Mouse (Mus musculus): Measurements from ENCODE around the gene Acyp2. TPM values are rescaled to one million over a fixed set of nuclear protein-coding genes. Genes with fewer than 3 reads are reported as not detected.

Gene Acyp2
- polyA plus RNA-seq, 1 experiment = 35.6 TPM

- H3K27ac ChIP-seq (ENCODE audit: insufficient read depth, low read length) = no peak overlapping the region
- TF ChIP-seq CTCF (IDR thresholded peaks at IDR 0.05; ENCODE audit: extremely low read depth, insufficient read depth, low read length) (no peak), POLR2A (IDR thresholded peaks at IDR 0.05; ENCODE audit: extremely low read depth, insufficient read depth, low read length) (no peak)
- no peaks in the 10 kb centered on the region for H3K4me1 ChIP-seq (ENCODE audit: control insufficient read depth, insufficient read depth, low read length)
- no peak overlapping the region for H3K4me3 ChIP-seq (ENCODE audit: insufficient read depth, low read length)
These were observed 41.5 kb downstream of the Acyp2 start for GRCm38 (mm10) chr11:30607587-30608518.

DNA sequence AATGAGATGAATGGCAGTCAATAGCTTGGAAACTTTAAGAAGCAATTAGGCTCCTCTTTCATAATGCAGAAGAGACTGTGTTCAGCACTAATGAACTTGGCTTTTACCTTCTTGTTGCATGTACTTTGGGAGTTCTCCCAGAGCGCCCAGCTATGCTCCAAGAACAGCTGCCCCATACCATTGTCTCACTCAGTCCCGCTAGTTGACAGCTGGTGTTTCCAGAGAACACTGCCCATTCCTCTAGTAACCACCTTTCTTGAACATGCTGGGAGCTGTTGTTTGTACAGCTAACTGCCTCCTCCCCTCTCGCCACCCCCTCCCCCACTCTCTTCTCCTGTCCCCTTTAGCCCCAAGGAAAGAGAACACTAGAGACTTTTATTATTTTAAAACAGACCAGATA is 52.1 kb downstream of the Acyp2 start:
- H3K4me1 ChIP-seq (ENCODE audit: control insufficient read depth, insufficient read depth, low read length) = peaks cover 1% of the 10 kb centered on the region; the same call in 1 of the 2 replicates
- TF ChIP-seq CTCF (IDR thresholded peaks at IDR 0.05; ENCODE audit: extremely low read depth, insufficient read depth, low read length) (no peak), POLR2A (IDR thresholded peaks at IDR 0.05; ENCODE audit: extremely low read depth, insufficient read depth, low read length) (no peak)
- H3K4me3 ChIP-seq (ENCODE audit: insufficient read depth, low read length) = no peak overlapping the region
- no peak overlapping the region for H3K27ac ChIP-seq (ENCODE audit: insufficient read depth, low read length)

- H3K4me3 ChIP-seq (ENCODE audit: insufficient read depth, low read length) = no peak overlapping the region
- H3K4me1 ChIP-seq (ENCODE audit: control insufficient read depth, insufficient read depth, low read length) = no peaks in the 10 kb centered on the region; the same call in 1 of the 2 replicates
- TF ChIP-seq CTCF (IDR thresholded peaks at IDR 0.05; ENCODE audit: extremely low read depth, insufficient read depth, low read length) = no peak
- no peak for TF ChIP-seq POLR2A (IDR thresholded peaks at IDR 0.05; ENCODE audit: extremely low read depth, insufficient read depth, low read length)
- H3K27ac ChIP-seq (ENCODE audit: insufficient read depth, low read length) = no peak overlapping the region
These were observed 69.4 kb downstream of the Acyp2 start for GRCm38 (mm10) chr11:30580008-30580407.

DNA sequence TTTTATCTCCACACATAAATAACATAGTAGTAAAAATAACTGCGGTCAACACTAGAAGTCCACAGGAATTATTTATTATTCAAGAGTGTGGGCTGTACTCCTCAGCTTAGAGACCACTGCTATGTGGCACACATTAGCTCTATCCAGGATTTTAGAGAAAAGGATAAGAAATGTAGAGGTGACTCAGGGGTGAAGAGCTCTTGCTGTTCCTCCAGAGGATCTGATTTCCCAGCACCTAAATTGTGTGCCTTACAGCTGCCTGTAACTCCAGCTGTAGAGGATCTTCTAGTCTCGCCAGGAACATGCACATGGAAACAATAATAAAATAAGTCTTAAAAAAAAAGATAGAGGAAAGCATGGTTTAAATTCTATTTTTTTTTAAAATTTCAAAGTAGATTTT is 70.5 kb downstream of the Acyp2 start:
- Histone ChIP-seq H3K4me3 (ENCODE audit: insufficient read depth, low read length) (no peak overlapping the region), H3K27ac (ENCODE audit: insufficient read depth, low read length) (no peak overlapping the region), H3K4me1 (ENCODE audit: control insufficient read depth, insufficient read depth, low read length) (no peaks in the 10 kb centered on the region; the same call in 1 of the 2 replicates)
- TF ChIP-seq POLR2A (IDR thresholded peaks at IDR 0.05; ENCODE audit: extremely low read depth, insufficient read depth, low read length) (no peak), CTCF (IDR thresholded peaks at IDR 0.05; ENCODE audit: extremely low read depth, insufficient read depth, low read length) (no peak)

GRCm38 (mm10) chr11:30572790-30573395 is 76.5 kb downstream of the Acyp2 start:
- no peak overlapping the region for H3K27ac ChIP-seq (ENCODE audit: insufficient read depth, low read length)
- no peaks in the 10 kb centered on the region for H3K4me1 ChIP-seq (ENCODE audit: control insufficient read depth, insufficient read depth, low read length)
- H3K4me3 ChIP-seq (ENCODE audit: insufficient read depth, low read length) = no peak overlapping the region
- no peak for TF ChIP-seq POLR2A (IDR thresholded peaks at IDR 0.05; ENCODE audit: extremely low read depth, insufficient read depth, low read length)
- TF ChIP-seq CTCF (IDR thresholded peaks at IDR 0.05; ENCODE audit: extremely low read depth, insufficient read depth, low read length) = no peak

DNA sequence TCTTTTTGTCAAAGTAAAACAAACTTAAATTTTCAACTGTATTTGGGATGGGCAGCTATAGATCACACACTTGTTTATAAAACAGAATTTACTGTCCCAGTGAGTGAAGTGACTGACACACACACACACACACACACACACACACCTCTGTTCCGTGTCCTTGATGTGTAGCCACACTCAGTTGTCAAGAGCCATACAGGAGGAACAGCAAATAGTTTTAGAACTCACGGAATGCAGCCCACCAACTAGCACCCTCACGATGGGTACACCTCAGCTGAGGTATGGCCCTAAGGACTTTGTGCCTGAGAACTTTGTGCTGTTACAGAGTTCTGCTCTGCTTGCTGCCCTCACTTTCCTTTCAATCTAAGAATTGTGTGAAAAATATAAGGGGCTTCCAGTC is 78.8 kb downstream of the Acyp2 start:
- Histone ChIP-seq H3K27ac (ENCODE audit: insufficient read depth, low read length) (no peak overlapping the region), H3K4me3 (ENCODE audit: insufficient read depth, low read length) (no peak overlapping the region), H3K4me1 (ENCODE audit: control insufficient read depth, insufficient read depth, low read length) (no peaks in the 10 kb centered on the region)
- no peak for TF ChIP-seq POLR2A (IDR thresholded peaks at IDR 0.05; ENCODE audit: extremely low read depth, insufficient read depth, low read length)
- TF ChIP-seq CTCF (IDR thresholded peaks at IDR 0.05; ENCODE audit: extremely low read depth, insufficient read depth, low read length) = no peak

DNA sequence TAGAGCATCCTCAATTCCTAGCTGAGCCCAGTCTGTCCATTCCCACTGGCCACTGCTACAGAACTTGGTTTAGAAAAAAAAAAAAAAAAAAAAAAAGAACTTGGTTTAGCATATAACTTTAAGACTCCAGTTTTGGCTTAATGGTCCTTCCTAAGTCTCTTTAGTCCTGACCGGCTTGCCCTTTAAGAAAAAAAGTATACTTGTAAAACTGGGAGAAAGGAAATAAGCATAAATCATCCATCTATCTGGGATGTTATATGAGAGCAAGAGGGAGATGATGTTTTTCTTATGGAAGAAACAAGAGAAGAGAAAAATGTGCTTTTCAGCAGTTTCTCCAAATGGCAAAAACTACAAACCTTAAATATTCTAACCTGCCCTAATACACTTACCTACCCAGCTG is 89.2 kb downstream of the Acyp2 start:
- Histone ChIP-seq H3K4me3 (ENCODE audit: insufficient read depth, low read length) (no peak overlapping the region), H3K27ac (ENCODE audit: insufficient read depth, low read length) (no peak overlapping the region), H3K4me1 (ENCODE audit: control insufficient read depth, insufficient read depth, low read length) (no peaks in the 10 kb centered on the region)
- TF ChIP-seq CTCF (IDR thresholded peaks at IDR 0.05; ENCODE audit: extremely low read depth, insufficient read depth, low read length) (no peak), POLR2A (IDR thresholded peaks at IDR 0.05; ENCODE audit: extremely low read depth, insufficient read depth, low read length) (no peak)

GRCm38 (mm10) chr11:30553408-30553807 is 96.0 kb downstream of the Acyp2 start:
- no peak overlapping the region for H3K4me3 ChIP-seq (ENCODE audit: insufficient read depth, low read length)
- no peak overlapping the region for H3K27ac ChIP-seq (ENCODE audit: insufficient read depth, low read length)
- TF ChIP-seq POLR2A (IDR thresholded peaks at IDR 0.05; ENCODE audit: extremely low read depth, insufficient read depth, low read length) (no peak), CTCF (IDR thresholded peaks at IDR 0.05; ENCODE audit: extremely low read depth, insufficient read depth, low read length) (no peak)
- no peaks in the 10 kb centered on the region for H3K4me1 ChIP-seq (ENCODE audit: control insufficient read depth, insufficient read depth, low read length)

GRCm38 (mm10) chr11:30517133-30517532 is 132.3 kb downstream of the Acyp2 start:
- no peak for TF ChIP-seq POLR2A (IDR thresholded peaks at IDR 0.05; ENCODE audit: extremely low read depth, insufficient read depth, low read length)
- TF ChIP-seq CTCF (IDR thresholded peaks at IDR 0.05; ENCODE audit: extremely low read depth, insufficient read depth, low read length) = no peak
- H3K27ac ChIP-seq (ENCODE audit: insufficient read depth, low read length) = no peak overlapping the region
- H3K4me3 ChIP-seq (ENCODE audit: insufficient read depth, low read length) = no peak overlapping the region
- H3K4me1 ChIP-seq (ENCODE audit: control insufficient read depth, insufficient read depth, low read length) = no peaks in the 10 kb centered on the region

- Histone ChIP-seq H3K27ac (ENCODE audit: insufficient read depth, low read length) (no peak overlapping the region), H3K4me3 (ENCODE audit: insufficient read depth, low read length) (no peak overlapping the region), H3K4me1 (ENCODE audit: control insufficient read depth, insufficient read depth, low read length) (no peaks in the 10 kb centered on the region)
- TF ChIP-seq CTCF (IDR thresholded peaks at IDR 0.05; ENCODE audit: extremely low read depth, insufficient read depth, low read length) = no peak
- TF ChIP-seq POLR2A (IDR thresholded peaks at IDR 0.05; ENCODE audit: extremely low read depth, insufficient read depth, low read length) = no peak
These were observed 141.2 kb downstream of the Acyp2 start for GRCm38 (mm10) chr11:30508178-30508577.

Data from cortical plate, adult 2 months (tissue).